Mouse (Mus musculus) myocyte (in vitro differentiated cells): ENCODE data around the gene Ube2g2. TPM values are rescaled to one million over a fixed set of nuclear protein-coding genes. Genes with fewer than 3 reads are reported as not detected.
"Not testable (repeated sequence)": the region's sequence is repeated elsewhere in the genome, so short reads cannot be mapped to it uniquely, and the experiment has no call there.

Experiments
- H3K27me3 ChIP-seq: one replicate; pipeline ENCODE4 v1.6.1; 2011; ENCODE audit not compliant: control insufficient read depth, insufficient read depth, insufficient read length
- H3K36me3 ChIP-seq: one replicate; pipeline ENCODE4 v1.6.1; 2011; ENCODE audit not compliant: control insufficient read depth, insufficient read depth
- H3K4me2 ChIP-seq: one replicate; pipeline ENCODE4 v1.6.1; 2011; ENCODE audit warnings: low read depth, control low read depth
- H3K4me3 ChIP-seq: one replicate; pipeline ENCODE4 v1.5.1; 2011; ENCODE audit warnings: mild to moderate bottlenecking, control low read depth, moderate library complexity
- H3K79me2 ChIP-seq: one replicate; pipeline ENCODE4 v1.6.1; 2011; ENCODE audit not compliant: control insufficient read depth, insufficient read depth
- H3ac ChIP-seq: one replicate; pipeline ENCODE4 v1.6.1; 2011; ENCODE audit not compliant: control insufficient read depth, insufficient read length
- CEBPB ChIP-seq: IDR thresholded peaks from 2 replicates; pipeline ENCODE4 v1.6.1; 2011; ENCODE audit warnings: mild to moderate bottlenecking, moderate library complexity; ENCODE audit not compliant: poor library complexity, insufficient read depth, severe bottlenecking
- E2F4 ChIP-seq: IDR thresholded peaks from one replicate; pipeline ENCODE4 v1.6.1; 2011; ENCODE audit warnings: mild to moderate bottlenecking, control low read depth, moderate library complexity; ENCODE audit not compliant: insufficient read depth
- MAX ChIP-seq: IDR thresholded peaks from one replicate; pipeline ENCODE4 v1.6.1; 2011; ENCODE audit warnings: low read depth, mild to moderate bottlenecking, control low read depth
- MYOD1 ChIP-seq, 3 experiments: IDR thresholded peaks; one replicate each; pipeline ENCODE4 v1.6.1; 2011; ENCODE audit warnings: control low read depth in 2 of 3, low read depth in 2 of 3, mild to moderate bottlenecking in 2 of 3, moderate library complexity in 1 of 3; ENCODE audit not compliant: insufficient read length in 2 of 3, control insufficient read depth in 1 of 3
- MYOG ChIP-seq, 3 experiments: IDR thresholded peaks; one replicate each; pipeline ENCODE4 v1.6.1; 2011; ENCODE audit warnings: control low read depth in 2 of 3, low read depth in 2 of 3, mild to moderate bottlenecking in 2 of 3; ENCODE audit not compliant: insufficient read length in 2 of 3, control insufficient read depth in 1 of 3, insufficient read depth in 1 of 3
- POLR2A ChIP-seq: IDR thresholded peaks from one replicate; pipeline ENCODE4 v1.6.1; 2011; ENCODE audit warnings: low read depth, mild to moderate bottlenecking, control low read depth, moderate library complexity; ENCODE audit not compliant: insufficient read length
- POLR2AphosphoS2 ChIP-seq: IDR thresholded peaks from one replicate; pipeline ENCODE4 v1.6.1; 2011; ENCODE audit warnings: low read depth, control low read depth; ENCODE audit not compliant: insufficient read length
- REST ChIP-seq: IDR thresholded peaks from one replicate; pipeline ENCODE4 v1.6.1; 2011; ENCODE audit warnings: mild to moderate bottlenecking, control low read depth, moderate library complexity; ENCODE audit not compliant: insufficient read depth, insufficient read length
- SRF ChIP-seq: IDR thresholded peaks from one replicate; pipeline ENCODE4 v1.6.1; 2011; ENCODE audit warnings: low read depth; ENCODE audit not compliant: control insufficient read depth, insufficient read length
- TCF12 ChIP-seq: IDR thresholded peaks from one replicate; pipeline ENCODE4 v1.6.1; 2011; ENCODE audit warnings: mild to moderate bottlenecking, control low read depth; ENCODE audit not compliant: poor library complexity, insufficient read depth, severe bottlenecking
- TCF3 ChIP-seq: IDR thresholded peaks from one replicate; pipeline ENCODE4 v1.6.1; 2011; ENCODE audit warnings: low read depth, control low read depth; ENCODE audit not compliant: insufficient read length
- USF1 ChIP-seq: IDR thresholded peaks from one replicate; pipeline ENCODE4 v1.6.1; 2011; ENCODE audit warnings: low read depth, mild to moderate bottlenecking, control low read depth, moderate library complexity
- polyA plus RNA-seq: library from polyadenylated mRNA; unstranded; fragments of >200 nt; fragmentation: generic; extraction: Trizol; gene quantifications from one replicate; pipeline ENCODE4 v1.2.1, GENCODE M21; 2012; ENCODE audit warnings: missing spikeins

Ube2g2 gene
- polyA plus RNA-seq, 1 experiment, result 181 TPM

DNA sequence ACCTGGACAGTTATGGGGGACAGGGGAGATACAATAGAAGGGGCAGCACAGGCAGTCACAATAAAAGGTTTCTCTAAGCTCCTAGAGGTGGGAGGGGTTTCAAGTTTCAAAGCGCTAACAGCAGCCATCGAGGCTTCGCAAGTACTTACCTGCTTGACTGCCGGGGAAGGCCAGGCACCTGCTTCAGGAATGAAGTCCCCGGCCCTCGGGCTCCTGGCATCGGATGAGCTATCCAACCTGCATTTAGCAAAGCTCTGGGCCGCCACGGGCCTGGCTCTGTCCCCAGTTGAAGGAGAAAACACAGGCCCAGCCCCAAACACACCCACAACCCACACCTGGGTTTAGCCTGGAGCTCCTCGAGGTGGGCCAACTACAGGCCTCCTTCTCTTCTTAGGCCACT lies 64.9 kb downstream of the Ube2g2 start:
- Histone ChIP-seq H3K79me2 (no peaks in the 10 kb centered on the region), H3K4me2 (no peak overlapping the region), H3K4me3 (no peak overlapping the region), H3K27me3 (peaks cover 68% of the 10 kb centered on the region), H3ac (no peak overlapping the region), H3K36me3 (no peaks in the 10 kb centered on the region)
- TF ChIP-seq REST (no peak), POLR2A (no peak), TCF12 (no peak), MYOD1 (IDR thresholded peaks at IDR 0.05; ENCODE audit: control insufficient read depth in 1 of 3, insufficient read length in 2 of 3, low read depth in 2 of 3) (no peak), SRF (no peak), E2F4 (no peak), MAX (no peak), CEBPB (no peak), TCF3 (no peak), MYOG (IDR thresholded peaks at IDR 0.05; ENCODE audit: control insufficient read depth in 1 of 3, insufficient read depth in 1 of 3, insufficient read length in 2 of 3, low read depth in 2 of 3) (no peak), POLR2AphosphoS2 (no peak), USF1 (no peak)

DNA sequence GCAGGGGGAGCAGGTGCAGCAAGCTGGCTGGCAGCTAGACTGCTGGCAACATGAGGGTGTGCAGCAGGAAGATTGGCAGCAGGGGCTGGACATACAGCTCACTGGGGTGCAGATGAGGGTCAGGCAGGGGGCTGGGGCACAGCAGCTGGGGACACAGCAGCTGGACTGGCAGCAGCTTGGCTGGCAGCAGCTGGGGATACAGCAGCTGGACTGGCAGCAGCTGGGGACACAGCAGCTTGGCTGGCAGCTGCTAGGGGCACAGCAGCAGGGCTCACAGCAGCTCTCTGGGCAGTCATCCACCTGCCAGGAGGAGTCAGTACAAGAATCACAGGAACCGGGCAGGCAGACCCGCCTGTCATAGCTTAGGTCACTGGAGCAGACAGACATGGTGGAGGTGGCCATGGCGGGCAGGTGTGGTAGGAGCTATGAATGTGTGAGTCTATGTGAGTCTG lies 68.3 kb downstream of the Ube2g2 start, which contains the start of gene Gm19402:
TSS of gene Gm19402 (minus strand) at position 402 of the 452 bp plus-strand sequence.
- TF ChIP-seq TCF3 (peak; percentile 80), MYOD1 (IDR thresholded peaks at IDR 0.05; ENCODE audit: control insufficient read depth in 1 of 3, insufficient read length in 2 of 3, low read depth in 2 of 3) (peak in 2 of 3 experiments; percentile 30 to 72), MYOG (IDR thresholded peaks at IDR 0.05; ENCODE audit: control insufficient read depth in 1 of 3, insufficient read depth in 1 of 3, insufficient read length in 2 of 3, low read depth in 2 of 3) (peak in 2 of 3 experiments; percentile 48 to 74)
- H3K4me3 ChIP-seq, H3K36me3 ChIP-seq, H3ac ChIP-seq, H3K79me2 ChIP-seq, H3K4me2 ChIP-seq: not testable (repeated sequence)
- H3K27me3 ChIP-seq, result peaks cover 52% of the 10 kb centered on the region

Other genes starting within 250 kb of the Ube2g2 start
- gene Adarb1, start 204.0 kb upstream of the Ube2g2 start, polyA plus RNA-seq, result 4.5 TPM
- gene Fam207a, start 106.5 kb upstream of the Ube2g2 start, polyA plus RNA-seq, result 34.4 TPM
- 1.3 TPM for gene Itgb2, start 92.0 kb upstream of the Ube2g2 start, polyA plus RNA-seq
- 237 TPM for gene Pttg1ip, start 40.6 kb upstream of the Ube2g2 start, polyA plus RNA-seq
- gene Sumo3, start 16.2 kb upstream of the Ube2g2 start, polyA plus RNA-seq, result 127 TPM
- gene Gm49325, start 16.1 kb upstream of the Ube2g2 start, polyA plus RNA-seq, result 8.8 TPM
- gene Tspear, start 64.3 kb downstream of the Ube2g2 start, polyA plus RNA-seq, result not detected
- not detected for gene Gm19402, start 68.5 kb downstream of the Ube2g2 start, polyA plus RNA-seq
- gene Gm9508, start 75.0 kb downstream of the Ube2g2 start, polyA plus RNA-seq, result not detected
- not detected for gene Gm10272, start 84.4 kb downstream of the Ube2g2 start, polyA plus RNA-seq
- not detected for gene Gm10024, start 89.2 kb downstream of the Ube2g2 start, polyA plus RNA-seq
- gene Gm10142, start 93.5 kb downstream of the Ube2g2 start, polyA plus RNA-seq, result not detected
- not detected for gene Krtap12-1, start 98.3 kb downstream of the Ube2g2 start, polyA plus RNA-seq
- gene Gm10100, start 104.2 kb downstream of the Ube2g2 start, polyA plus RNA-seq, result not detected
- not detected for gene Gm18596, start 120.4 kb downstream of the Ube2g2 start, polyA plus RNA-seq
- not detected for gene Gm9736, start 129.1 kb downstream of the Ube2g2 start, polyA plus RNA-seq
- gene Gm3233, start 137.4 kb downstream of the Ube2g2 start, polyA plus RNA-seq, result not detected
- gene Gm3238, start 149.1 kb downstream of the Ube2g2 start, polyA plus RNA-seq, result not detected
- gene Gm7138, start 154.7 kb downstream of the Ube2g2 start, polyA plus RNA-seq, result not detected
- not detected for gene Gm3250, start 160.3 kb downstream of the Ube2g2 start, polyA plus RNA-seq
- not detected for gene Gm7137, start 165.9 kb downstream of the Ube2g2 start, polyA plus RNA-seq
- gene Gm9639, start 172.8 kb downstream of the Ube2g2 start, polyA plus RNA-seq, result not detected
- gene Gm19668, start 176.9 kb downstream of the Ube2g2 start, polyA plus RNA-seq, result not detected
- not detected for gene Gm9507, start 189.6 kb downstream of the Ube2g2 start, polyA plus RNA-seq
- not detected for gene Gm2696, start 192.4 kb downstream of the Ube2g2 start, polyA plus RNA-seq
- not detected for gene Krtap10-4, start 204.8 kb downstream of the Ube2g2 start, polyA plus RNA-seq
- gene Krtap10-10, start 213.7 kb downstream of the Ube2g2 start, polyA plus RNA-seq, result not detected
- gene Gm36176, start 224.5 kb downstream of the Ube2g2 start, polyA plus RNA-seq, result not detected
- not detected for gene Gm10318, start 230.6 kb downstream of the Ube2g2 start, polyA plus RNA-seq
- not detected for gene Gm3285, start 239.7 kb downstream of the Ube2g2 start, polyA plus RNA-seq